ENCODE assay signal across 19 mouse cellular contexts in genomic region chr9:40465596-40465995, GRCm38 (mm10).
DNase-seq lines count a peak whose midpoint lies in the region; ATAC-seq lines count a peak whose summit lies in the region.
"Had no signal": no experiment of that assay in that cellular context is flagged by ENCODE, and none has a peak within 500 bp of the region (broad histone marks: within the 10 kb centered on the region; RNA-seq: fewer than 3 reads in every experiment).

No protein-coding gene starts in this region.

- no peak overlapping the region for H3K27ac ChIP-seq in kidney, embryonic 14.5 days (ENCODE audit: low read depth, low read length)
- no peak overlapping the region for H3K27ac ChIP-seq in stomach, embryonic 15.5 days
- H3K27ac ChIP-seq: forebrain, embryonic 12.5 days; hindbrain, embryonic 13.5 days; midbrain, embryonic 12.5 days had no signal

- DNase-seq in kidney, adult 11 months = peak; percentile 90
- peak; percentile 81 for DNase-seq in kidney, adult 18-20 months
- peak; percentile 74 for DNase-seq in kidney, postnatal 10 days
- DNase-seq in embryo, embryonic 10.5 days (ENCODE audit: low spot score) = no peak
- DNase-seq in testis, postnatal 14 days (ENCODE audit: low spot score) = no peak
- no peak for DNase-seq in gastrocnemius, postnatal 14 days
- DNase-seq: adrenal gland, postnatal 25 days; cerebellum, adult 18-20 months; heart, postnatal 14 days; spleen, adult 18-20 months; thymus, postnatal 14 days had no signal

- ATAC-seq in kidney, embryonic 14.5 days (ENCODE audit: low FRiP score, low TSS enrichment) = no peak
- peak; percentile 47; the same call in 1 of the 2 replicates for ATAC-seq in stomach, embryonic 15.5 days (ENCODE audit: insufficient read depth, low FRiP score, low read depth)
- ATAC-seq: lung, postnatal 0 days had no signal

- no peak overlapping the region for H3K4me3 ChIP-seq in kidney, embryonic 14.5 days (ENCODE audit: low read length)
- H3K4me3 ChIP-seq in stomach, embryonic 15.5 days (replicated peaks) = no peak overlapping the region
- H3K4me3 ChIP-seq: forebrain, embryonic 12.5 days; heart, embryonic 12.5 days; hindbrain, embryonic 13.5 days; midbrain, embryonic 12.5 days had no signal

- no peak overlapping the region for H3K9ac ChIP-seq in kidney, embryonic 14.5 days (ENCODE audit: low read depth, low read length)
- H3K9ac ChIP-seq in stomach, embryonic 15.5 days = no peak overlapping the region
- H3K9ac ChIP-seq: forebrain, embryonic 12.5 days; heart, embryonic 12.5 days; hindbrain, embryonic 13.5 days; midbrain, embryonic 12.5 days had no signal

- intact Hi-C loops in gastrocnemius, postnatal 14 days (cut with DNase I; ENCODE audit: low total_unique reads) = no loop called here

- no peak overlapping the region for H3K4me2 ChIP-seq in kidney, embryonic 14.5 days (replicated peaks; ENCODE audit: low read depth, low read length)
- no peak overlapping the region for H3K4me2 ChIP-seq in stomach, embryonic 15.5 days
- H3K4me2 ChIP-seq: forebrain, embryonic 12.5 days; heart, embryonic 12.5 days; hindbrain, embryonic 13.5 days; midbrain, embryonic 12.5 days had no signal

- H3K9me3 ChIP-seq in kidney, embryonic 14.5 days (ENCODE audit: control insufficient read depth, low read length) = no peaks in the 10 kb centered on the region
- H3K9me3 ChIP-seq in stomach, embryonic 15.5 days = no peaks in the 10 kb centered on the region
- H3K9me3 ChIP-seq: forebrain, embryonic 12.5 days; heart, embryonic 12.5 days; hindbrain, embryonic 13.5 days; midbrain, embryonic 12.5 days had no signal

- H3K36me3 ChIP-seq in kidney, embryonic 14.5 days (ENCODE audit: control insufficient read depth, insufficient read depth, low read length) = no peaks in the 10 kb centered on the region
- no peaks in the 10 kb centered on the region for H3K36me3 ChIP-seq in stomach, embryonic 15.5 days
- H3K36me3 ChIP-seq: forebrain, embryonic 12.5 days; heart, embryonic 12.5 days; hindbrain, embryonic 13.5 days; midbrain, embryonic 12.5 days had no signal

- no peaks in the 10 kb centered on the region for H3K27me3 ChIP-seq in kidney, embryonic 14.5 days (ENCODE audit: control insufficient read depth, insufficient read depth, low read length)
- H3K27me3 ChIP-seq in stomach, embryonic 15.5 days (replicated peaks) = no peaks in the 10 kb centered on the region
- H3K27me3 ChIP-seq: CH12.LX; midbrain, embryonic 12.5 days had no signal

- WGBS in kidney, embryonic 14.5 days = 90% methylated on average over 5 of the region's 5 CpGs
- WGBS in stomach, embryonic 15.5 days = 80% methylated on average over 5 of the region's 5 CpGs

- peaks cover 2% of the 10 kb centered on the region; the same call in 1 of the 2 replicates for H3K4me1 ChIP-seq in kidney, embryonic 14.5 days (ENCODE audit: control insufficient read depth, insufficient read depth, low read length)
- no peaks in the 10 kb centered on the region for H3K4me1 ChIP-seq in stomach, embryonic 15.5 days

Comparison
In these comparisons a context has a peak if more than half of its experiments do, and no peak if none do; other contexts are left out.
1. DNase-seq: peak in kidney, adult 11 months (single experiment), kidney, adult 18-20 months (single experiment) and kidney, postnatal 10 days (single experiment); none in embryo, embryonic 10.5 days (single experiment), testis, postnatal 14 days (single experiment) and gastrocnemius, postnatal 14 days (single experiment).